Mouse (Mus musculus) liver, adult 2 months (tissue): ENCODE results near the gene Spg7.

Experiments used
- CTCF ChIP-seq: fragments of 200-500 bp; IDR thresholded peaks from 2 replicates; pipeline ENCODE4 v1.5.1; 2011; ENCODE audit warnings: low read depth, low read length, control low read depth
- POLR2A ChIP-seq: fragments of 200-500 bp; IDR thresholded peaks from 2 replicates; pipeline ENCODE4 v1.6.1; 2011; ENCODE audit warnings: low read length, control low read depth; ENCODE audit not compliant: insufficient read depth; ENCODE audit errors: extremely low read depth

- TF ChIP-seq CTCF: no peak
- no peak for TF ChIP-seq POLR2A
Observed at GRCm38 (mm10) chr8:123112892-123113291, 50.1 kb downstream of the Spg7 start.
